Mouse (Mus musculus): ENCODE results near the gene Rabgap1.

Rabgap1 gene

GRCm38 (mm10) chr2:37511134-37511901 is 68.2 kb downstream of the Rabgap1 start:
- DNase-seq (ENCODE audit: extremely low spot score), result no peak

- peak; percentile 28 for DNase-seq (ENCODE audit: extremely low spot score)
Observed at GRCm38 (mm10) chr2:37516030-37516710, 73.1 kb downstream of the Rabgap1 start, which contains the start of gene Gpr21. Gpr21 (plus strand) TSS chr2:37516332.

GRCm38 (mm10) chr2:37516922-37517462 is 73.9 kb downstream of the Rabgap1 start:
- DNase-seq (ENCODE audit: extremely low spot score), result peak; percentile 11

GRCm38 (mm10) chr2:37518561-37519285 is 75.6 kb downstream of the Rabgap1 start:
- DNase-seq (ENCODE audit: extremely low spot score), result no peak

- DNase-seq (ENCODE audit: extremely low spot score), result no peak
Observed at GRCm38 (mm10) chr2:37519286-37519640, 76.2 kb downstream of the Rabgap1 start.

- DNase-seq (ENCODE audit: extremely low spot score), result no peak
Observed at GRCm38 (mm10) chr2:37527587-37527986, 84.5 kb downstream of the Rabgap1 start.

GRCm38 (mm10) chr2:37529397-37529796 is 86.3 kb downstream of the Rabgap1 start:
- DNase-seq (ENCODE audit: extremely low spot score), result no peak

- DNase-seq (ENCODE audit: extremely low spot score), result no peak
Observed at GRCm38 (mm10) chr2:37530766-37531165, 87.7 kb downstream of the Rabgap1 start.

GRCm38 (mm10) chr2:37531639-37532038 is 88.6 kb downstream of the Rabgap1 start:
- DNase-seq (ENCODE audit: extremely low spot score), result no peak

GRCm38 (mm10) chr2:37549346-37550012 is 106.4 kb downstream of the Rabgap1 start:
- no peak for DNase-seq (ENCODE audit: extremely low spot score)

- no peak for DNase-seq (ENCODE audit: extremely low spot score)
Observed at GRCm38 (mm10) chr2:37556366-37556765, 113.3 kb downstream of the Rabgap1 start.

GRCm38 (mm10) chr2:37565579-37565978 is 122.5 kb downstream of the Rabgap1 start:
- no peak for DNase-seq (ENCODE audit: extremely low spot score)

- DNase-seq (ENCODE audit: extremely low spot score), result no peak
Observed at GRCm38 (mm10) chr2:37566035-37566434, 123.0 kb downstream of the Rabgap1 start.

GRCm38 (mm10) chr2:37569888-37570287 is 126.8 kb downstream of the Rabgap1 start:
- DNase-seq (ENCODE audit: extremely low spot score), result no peak

- no peak for DNase-seq (ENCODE audit: extremely low spot score)
Observed at GRCm38 (mm10) chr2:37570703-37571102, 127.6 kb downstream of the Rabgap1 start.

- DNase-seq (ENCODE audit: extremely low spot score), result no peak
Observed at GRCm38 (mm10) chr2:37572141-37572540, 129.1 kb downstream of the Rabgap1 start.

GRCm38 (mm10) chr2:37576661-37577060 is 133.6 kb downstream of the Rabgap1 start:
- no peak for DNase-seq (ENCODE audit: extremely low spot score)

- no peak for DNase-seq (ENCODE audit: extremely low spot score)
Observed at GRCm38 (mm10) chr2:37578185-37578584, 135.1 kb downstream of the Rabgap1 start.

- no peak for DNase-seq (ENCODE audit: extremely low spot score)
Observed at GRCm38 (mm10) chr2:37587919-37588318, 144.8 kb downstream of the Rabgap1 start.
